Mouse (Mus musculus) frontal cortex, postnatal 14 days (tissue): ENCODE measurements around the gene Sgf29.
"Not testable (repeated sequence)": the region's sequence is repeated elsewhere in the genome, so short reads cannot be mapped to it uniquely, and the experiment has no call there.

Experiments used
- DNase-seq, 2 experiments: peaks; one replicate each; pipeline ENCODE4 v3.0.0; 2022; ENCODE audit warnings: low spot score in 2 of 2

The Sgf29 gene

GRCm38 (mm10) chr7:126681221-126681620, 32.1 kb downstream of the Sgf29 start:
- DNase-seq: no peak

- DNase-seq: not testable (repeated sequence)
Measured at GRCm38 (mm10) chr7:126688156-126688555, 39.0 kb downstream of the Sgf29 start.

GRCm38 (mm10) chr7:126689021-126689420, 39.9 kb downstream of the Sgf29 start:
- no peak for DNase-seq

- no peak for DNase-seq
Measured at GRCm38 (mm10) chr7:126690737-126691136, 41.6 kb downstream of the Sgf29 start.

GRCm38 (mm10) chr7:126691676-126692075, 42.6 kb downstream of the Sgf29 start:
- DNase-seq: no peak

- DNase-seq: no peak
Measured at GRCm38 (mm10) chr7:126692426-126692825, 43.3 kb downstream of the Sgf29 start.

GRCm38 (mm10) chr7:126693256-126693655, 44.1 kb downstream of the Sgf29 start:
- DNase-seq: peak in 1 of 2 experiments; percentile 76

- DNase-seq: no peak
Measured at GRCm38 (mm10) chr7:126693781-126694180, 44.7 kb downstream of the Sgf29 start.

GRCm38 (mm10) chr7:126694441-126695051, 45.4 kb downstream of the Sgf29 start:
- DNase-seq: no peak

GRCm38 (mm10) chr7:126695210-126695611, 46.1 kb downstream of the Sgf29 start, which contains the start of gene Bola2:
TSS of gene Bola2 (plus strand) at chr7:126695401.
- no peak for DNase-seq

GRCm38 (mm10) chr7:126695631-126696207, 46.6 kb downstream of the Sgf29 start, which contains the start of gene Slx1b:
TSS of gene Slx1b (minus strand) at chr7:126695784.
- DNase-seq: peak; percentile 91 to 92

GRCm38 (mm10) chr7:126696303-126696702, 47.2 kb downstream of the Sgf29 start:
- no peak for DNase-seq

- no peak for DNase-seq
Measured at GRCm38 (mm10) chr7:126696886-126697285, 47.8 kb downstream of the Sgf29 start.

GRCm38 (mm10) chr7:126697838-126698237, 48.7 kb downstream of the Sgf29 start:
- DNase-seq: no peak

GRCm38 (mm10) chr7:126700063-126701015, 51.2 kb downstream of the Sgf29 start:
- no peak for DNase-seq

GRCm38 (mm10) chr7:126701070-126701469, 52.0 kb downstream of the Sgf29 start:
- peak; percentile 86 to 92 for DNase-seq

- DNase-seq: no peak
Measured at GRCm38 (mm10) chr7:126701559-126702357, 52.6 kb downstream of the Sgf29 start.

- DNase-seq: no peak
Measured at GRCm38 (mm10) chr7:126702358-126702757, 53.2 kb downstream of the Sgf29 start.

GRCm38 (mm10) chr7:126702861-126703756, 54.0 kb downstream of the Sgf29 start:
- no peak for DNase-seq

- no peak for DNase-seq
Measured at GRCm38 (mm10) chr7:126703757-126704077, 54.6 kb downstream of the Sgf29 start.
